Mouse (Mus musculus): ENCODE measurements around the gene Rnf216. TPM values are rescaled to one million over a fixed set of nuclear protein-coding genes. Genes with fewer than 3 reads are reported as not detected.

The Rnf216 gene
- polyA plus RNA-seq, 1 experiment from 2014 or later: 52.1 TPM

- Histone ChIP-seq H3K27ac (ENCODE audit: low read length) (no peak overlapping the region), H3K4me1 (ENCODE audit: control insufficient read depth, insufficient read depth, low read length) (no peaks in the 10 kb centered on the region), H3K4me3 (ENCODE audit: low read depth, low read length) (no peak overlapping the region), H3K27me3 (ENCODE audit: control insufficient read depth, insufficient read depth, low read length) (no peaks in the 10 kb centered on the region), H3K9me3 (ENCODE audit: control insufficient read depth, low read depth, low read length) (peaks cover 4% of the 10 kb centered on the region; the same call in 1 of the 2 replicates), H3K4me2 (replicated peaks; ENCODE audit: low read depth, low read length) (no peak overlapping the region), H3K9ac (replicated peaks; ENCODE audit: low read depth, low read length) (no peak overlapping the region), H3K36me3 (ENCODE audit: control insufficient read depth, insufficient read depth, low read length) (no peaks in the 10 kb centered on the region)
- 63% methylated on average over 7 of the region's 7 CpGs for WGBS
- no peak for ATAC-seq (ENCODE audit: insufficient number of reproducible peaks, insufficient read depth, low FRiP score, low read depth)
Measured at GRCm38 (mm10) chr5:143125601-143126000, 12.8 kb upstream of the Rnf216 start.

- WGBS: 75% methylated on average over 4 of the region's 4 CpGs
- H3K36me3 ChIP-seq (ENCODE audit: control insufficient read depth, insufficient read depth, low read length): no peaks in the 10 kb centered on the region
- no peak overlapping the region for H3K9ac ChIP-seq (replicated peaks; ENCODE audit: low read depth, low read length)
- no peaks in the 10 kb centered on the region for H3K27me3 ChIP-seq (ENCODE audit: control insufficient read depth, insufficient read depth, low read length)
- no peak overlapping the region for H3K4me3 ChIP-seq (ENCODE audit: low read depth, low read length)
- peaks cover 4% of the 10 kb centered on the region; the same call in 1 of the 2 replicates for H3K9me3 ChIP-seq (ENCODE audit: control insufficient read depth, low read depth, low read length)
- ATAC-seq (ENCODE audit: insufficient number of reproducible peaks, insufficient read depth, low FRiP score, low read depth): no peak
- H3K4me2 ChIP-seq (replicated peaks; ENCODE audit: low read depth, low read length): no peak overlapping the region
- H3K4me1 ChIP-seq (ENCODE audit: control insufficient read depth, insufficient read depth, low read length): no peaks in the 10 kb centered on the region
- no peak overlapping the region for H3K27ac ChIP-seq (ENCODE audit: low read length)
Measured at GRCm38 (mm10) chr5:143124805-143125378, 12.1 kb upstream of the Rnf216 start.

GRCm38 (mm10) chr5:143122673-143123072, 9.9 kb upstream of the Rnf216 start:
- H3K27ac ChIP-seq (ENCODE audit: low read length): no peak overlapping the region
- no peak for ATAC-seq (ENCODE audit: insufficient number of reproducible peaks, insufficient read depth, low FRiP score, low read depth)
- no peaks in the 10 kb centered on the region for H3K4me1 ChIP-seq (ENCODE audit: control insufficient read depth, insufficient read depth, low read length)
- H3K9ac ChIP-seq (replicated peaks; ENCODE audit: low read depth, low read length): no peak overlapping the region
- no peaks in the 10 kb centered on the region for H3K9me3 ChIP-seq (ENCODE audit: control insufficient read depth, low read depth, low read length)
- no peak overlapping the region for H3K4me2 ChIP-seq (replicated peaks; ENCODE audit: low read depth, low read length)
- no peaks in the 10 kb centered on the region for H3K36me3 ChIP-seq (ENCODE audit: control insufficient read depth, insufficient read depth, low read length)
- no peak overlapping the region for H3K4me3 ChIP-seq (ENCODE audit: low read depth, low read length)
- WGBS: 33% methylated on average over 1 of the region's 1 CpGs
- H3K27me3 ChIP-seq (ENCODE audit: control insufficient read depth, insufficient read depth, low read length): no peaks in the 10 kb centered on the region

- Histone ChIP-seq H3K9me3 (ENCODE audit: control insufficient read depth, low read depth, low read length) (no peaks in the 10 kb centered on the region), H3K4me3 (ENCODE audit: low read depth, low read length) (no peak overlapping the region), H3K4me1 (ENCODE audit: control insufficient read depth, insufficient read depth, low read length) (no peaks in the 10 kb centered on the region), H3K27ac (ENCODE audit: low read length) (no peak overlapping the region), H3K36me3 (ENCODE audit: control insufficient read depth, insufficient read depth, low read length) (no peaks in the 10 kb centered on the region), H3K27me3 (ENCODE audit: control insufficient read depth, insufficient read depth, low read length) (no peaks in the 10 kb centered on the region), H3K4me2 (replicated peaks; ENCODE audit: low read depth, low read length) (no peak overlapping the region), H3K9ac (replicated peaks; ENCODE audit: low read depth, low read length) (no peak overlapping the region)
- ATAC-seq (ENCODE audit: insufficient number of reproducible peaks, insufficient read depth, low FRiP score, low read depth): no peak
- WGBS: 69% methylated on average over 8 of the region's 8 CpGs
Measured at GRCm38 (mm10) chr5:143122125-143122524, 9.3 kb upstream of the Rnf216 start.

- WGBS: 86% methylated on average over 3 of the region's 3 CpGs
- no peak overlapping the region for H3K4me2 ChIP-seq (replicated peaks; ENCODE audit: low read depth, low read length)
- no peak overlapping the region for H3K4me3 ChIP-seq (ENCODE audit: low read depth, low read length)
- H3K27ac ChIP-seq (ENCODE audit: low read length): no peak overlapping the region
- H3K36me3 ChIP-seq (ENCODE audit: control insufficient read depth, insufficient read depth, low read length): no peaks in the 10 kb centered on the region
- H3K9me3 ChIP-seq (ENCODE audit: control insufficient read depth, low read depth, low read length): no peaks in the 10 kb centered on the region
- no peak for ATAC-seq (ENCODE audit: insufficient number of reproducible peaks, insufficient read depth, low FRiP score, low read depth)
- peaks cover 6% of the 10 kb centered on the region for H3K4me1 ChIP-seq (ENCODE audit: control insufficient read depth, insufficient read depth, low read length)
- H3K9ac ChIP-seq (replicated peaks; ENCODE audit: low read depth, low read length): no peak overlapping the region
- H3K27me3 ChIP-seq (ENCODE audit: control insufficient read depth, insufficient read depth, low read length): no peaks in the 10 kb centered on the region
Measured at GRCm38 (mm10) chr5:143106842-143107241, 6.0 kb downstream of the Rnf216 start.

- Histone ChIP-seq H3K36me3 (ENCODE audit: control insufficient read depth, insufficient read depth, low read length) (no peaks in the 10 kb centered on the region), H3K27ac (ENCODE audit: low read length) (no peak overlapping the region), H3K27me3 (ENCODE audit: control insufficient read depth, insufficient read depth, low read length) (no peaks in the 10 kb centered on the region), H3K4me3 (ENCODE audit: low read depth, low read length) (no peak overlapping the region), H3K4me1 (ENCODE audit: control insufficient read depth, insufficient read depth, low read length) (peaks cover 8% of the 10 kb centered on the region; the same call in 1 of the 2 replicates), H3K4me2 (replicated peaks; ENCODE audit: low read depth, low read length) (no peak overlapping the region), H3K9me3 (ENCODE audit: control insufficient read depth, low read depth, low read length) (no peaks in the 10 kb centered on the region), H3K9ac (replicated peaks; ENCODE audit: low read depth, low read length) (no peak overlapping the region)
- ATAC-seq (ENCODE audit: insufficient number of reproducible peaks, insufficient read depth, low FRiP score, low read depth): no peak
- 88% methylated on average over 2 of the region's 2 CpGs for WGBS
Measured at GRCm38 (mm10) chr5:143103231-143103630, 9.6 kb downstream of the Rnf216 start.

GRCm38 (mm10) chr5:143101626-143102025, 11.2 kb downstream of the Rnf216 start:
- ATAC-seq (ENCODE audit: insufficient number of reproducible peaks, insufficient read depth, low FRiP score, low read depth): no peak
- H3K4me2 ChIP-seq (replicated peaks; ENCODE audit: low read depth, low read length): no peak overlapping the region
- H3K9ac ChIP-seq (replicated peaks; ENCODE audit: low read depth, low read length): no peak overlapping the region
- no peaks in the 10 kb centered on the region for H3K9me3 ChIP-seq (ENCODE audit: control insufficient read depth, low read depth, low read length)
- 83% methylated on average over 1 of the region's 1 CpGs for WGBS
- H3K27me3 ChIP-seq (ENCODE audit: control insufficient read depth, insufficient read depth, low read length): no peaks in the 10 kb centered on the region
- no peaks in the 10 kb centered on the region; the same call in 1 of the 2 replicates for H3K36me3 ChIP-seq (ENCODE audit: control insufficient read depth, insufficient read depth, low read length)
- H3K4me1 ChIP-seq (ENCODE audit: control insufficient read depth, insufficient read depth, low read length): peaks cover 8% of the 10 kb centered on the region; the same call in 1 of the 2 replicates
- no peak overlapping the region for H3K4me3 ChIP-seq (ENCODE audit: low read depth, low read length)
- no peak overlapping the region for H3K27ac ChIP-seq (ENCODE audit: low read length)

GRCm38 (mm10) chr5:143095256-143095655, 17.5 kb downstream of the Rnf216 start:
- ATAC-seq (ENCODE audit: insufficient number of reproducible peaks, insufficient read depth, low FRiP score, low read depth): no peak
- Histone ChIP-seq H3K9ac (replicated peaks; ENCODE audit: low read depth, low read length) (no peak overlapping the region), H3K9me3 (ENCODE audit: control insufficient read depth, low read depth, low read length) (no peaks in the 10 kb centered on the region), H3K36me3 (ENCODE audit: control insufficient read depth, insufficient read depth, low read length) (peaks cover 24% of the 10 kb centered on the region), H3K27me3 (ENCODE audit: control insufficient read depth, insufficient read depth, low read length) (no peaks in the 10 kb centered on the region), H3K4me2 (replicated peaks; ENCODE audit: low read depth, low read length) (no peak overlapping the region), H3K4me3 (ENCODE audit: low read depth, low read length) (no peak overlapping the region), H3K27ac (ENCODE audit: low read length) (no peak overlapping the region), H3K4me1 (ENCODE audit: control insufficient read depth, insufficient read depth, low read length) (no peaks in the 10 kb centered on the region)
- WGBS: 90% methylated on average over 7 of the region's 7 CpGs

GRCm38 (mm10) chr5:143092891-143093290, 19.9 kb downstream of the Rnf216 start:
- Histone ChIP-seq H3K27ac (ENCODE audit: low read length) (no peak overlapping the region), H3K27me3 (ENCODE audit: control insufficient read depth, insufficient read depth, low read length) (no peaks in the 10 kb centered on the region), H3K9me3 (ENCODE audit: control insufficient read depth, low read depth, low read length) (no peaks in the 10 kb centered on the region), H3K9ac (replicated peaks; ENCODE audit: low read depth, low read length) (no peak overlapping the region), H3K4me2 (replicated peaks; ENCODE audit: low read depth, low read length) (no peak overlapping the region), H3K36me3 (ENCODE audit: control insufficient read depth, insufficient read depth, low read length) (peaks cover 43% of the 10 kb centered on the region), H3K4me3 (ENCODE audit: low read depth, low read length) (no peak overlapping the region), H3K4me1 (ENCODE audit: control insufficient read depth, insufficient read depth, low read length) (no peaks in the 10 kb centered on the region)
- ATAC-seq (ENCODE audit: insufficient number of reproducible peaks, insufficient read depth, low FRiP score, low read depth): no peak
- 65% methylated on average over 3 of the region's 3 CpGs for WGBS
